Mouse (Mus musculus): Measurements from ENCODE around the gene Gtf2h4. TPM values are rescaled to one million over a fixed set of nuclear protein-coding genes. Genes with fewer than 3 reads are reported as not detected.

Gene Gtf2h4
- polyA plus RNA-seq, 1 experiment from 2014 or later, result 39.3 TPM

DNA sequence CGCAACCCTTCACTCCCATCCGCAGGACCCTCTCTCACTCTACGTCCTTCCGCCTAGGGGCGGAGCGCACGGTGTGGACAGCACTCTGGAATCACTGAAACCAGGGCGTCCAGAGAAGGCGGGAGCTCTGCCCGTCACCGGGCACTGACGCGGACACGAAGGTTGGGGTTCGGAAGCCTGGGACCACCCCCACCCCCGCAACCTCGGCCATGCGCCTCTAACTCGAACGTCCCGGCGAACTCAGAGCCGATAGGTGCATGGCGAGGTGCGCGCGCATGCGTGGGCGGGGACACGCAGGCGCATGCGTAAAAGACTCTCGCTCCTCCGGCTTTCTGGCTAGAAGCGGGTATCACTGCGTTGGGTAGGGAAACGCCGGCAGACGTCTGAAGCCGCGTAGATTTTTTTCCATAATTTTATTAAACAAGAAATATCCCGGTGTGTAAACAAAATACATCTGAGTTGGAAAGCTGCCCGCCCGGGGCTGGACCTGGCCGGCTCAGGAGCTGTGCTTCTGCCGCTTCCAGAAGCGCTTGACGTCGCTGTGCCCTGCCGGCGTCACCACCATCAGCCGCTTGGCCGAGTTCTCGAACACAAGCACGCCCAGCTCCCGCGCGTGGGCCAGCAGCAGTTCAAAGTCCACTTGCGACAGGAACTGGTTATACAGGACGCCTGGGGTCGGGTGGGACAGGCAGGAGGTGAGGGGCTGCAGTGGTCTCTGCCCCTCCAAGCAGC is 6.0 kb downstream of the Gtf2h4 start, which contains the start of gene Vars2:
Gene Vars2 (minus strand): TSS at position 259 of the 732 bp plus-strand sequence.
- peak within 1 kb of the TSS; percentile 67 for H3K4me3 ChIP-seq (ENCODE audit: low read depth, low read length)
- peak within 1 kb of the TSS; percentile 84 for H3K9ac ChIP-seq (ENCODE audit: low read length)
- H3K9me3 ChIP-seq (ENCODE audit: control insufficient read depth, low read length), result no peaks in the 10 kb centered on the region
- DNase-seq (ENCODE audit: low spot score, missing footprints) (peak; percentile 100), ATAC-seq (ENCODE audit: low FRiP score) (peak; percentile 91)
- H3K36me3 ChIP-seq (ENCODE audit: control insufficient read depth, insufficient read depth, low read length), result peaks cover 3% of the 10 kb centered on the region
- H3K27me3 ChIP-seq (ENCODE audit: control insufficient read depth, insufficient read depth, low read length), result no peaks in the 10 kb centered on the region
- H3K27ac ChIP-seq (ENCODE audit: low read depth, low read length), result peak within 1 kb of the TSS; percentile 82
- peaks cover 9% of the 10 kb centered on the region for H3K4me1 ChIP-seq (ENCODE audit: control insufficient read depth, insufficient read depth, low read length)
- peak within 1 kb of the TSS; percentile 95 for H3K4me2 ChIP-seq
- WGBS, result under 1% methylated on average over 61 of the region's 61 CpGs

DNA sequence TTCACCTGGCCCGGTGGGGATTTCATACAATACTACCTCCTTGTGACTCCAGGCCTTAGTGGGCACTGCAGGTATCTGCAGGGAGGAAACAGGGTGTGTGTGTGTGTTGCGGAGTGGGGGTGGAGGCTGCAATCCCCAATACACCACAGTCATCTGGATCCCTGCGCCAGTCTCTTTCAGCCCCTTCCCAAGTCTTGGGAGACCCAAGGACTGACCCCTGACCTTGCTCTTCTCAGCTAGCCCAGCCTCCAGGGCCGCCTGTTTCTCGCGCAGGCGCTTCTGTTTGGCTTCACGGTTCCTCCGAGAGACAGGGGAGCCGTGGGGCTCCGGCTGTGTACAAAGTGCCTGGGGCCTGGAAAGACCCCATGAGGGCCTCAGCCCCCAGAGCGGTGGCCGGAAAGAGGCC is 6.7 kb downstream of the Gtf2h4 start:
- Histone ChIP-seq H3K4me3 (ENCODE audit: low read depth, low read length) (peak overlapping the region; percentile 67), H3K4me2 (peak overlapping the region; percentile 95), H3K36me3 (ENCODE audit: control insufficient read depth, insufficient read depth, low read length) (peaks cover 3% of the 10 kb centered on the region), H3K9me3 (ENCODE audit: control insufficient read depth, low read length) (no peaks in the 10 kb centered on the region), H3K27me3 (ENCODE audit: control insufficient read depth, insufficient read depth, low read length) (no peaks in the 10 kb centered on the region), H3K27ac (ENCODE audit: low read depth, low read length) (peak overlapping the region; percentile 82), H3K4me1 (ENCODE audit: control insufficient read depth, insufficient read depth, low read length) (peaks cover 9% of the 10 kb centered on the region), H3K9ac (ENCODE audit: low read length) (peak overlapping the region; percentile 84)
- DNase-seq (ENCODE audit: low spot score, missing footprints) (no peak), ATAC-seq (ENCODE audit: low FRiP score) (no peak; the same call in none of the 2 replicates)
- WGBS, result 5% methylated on average over 13 of the region's 13 CpGs

DNA sequence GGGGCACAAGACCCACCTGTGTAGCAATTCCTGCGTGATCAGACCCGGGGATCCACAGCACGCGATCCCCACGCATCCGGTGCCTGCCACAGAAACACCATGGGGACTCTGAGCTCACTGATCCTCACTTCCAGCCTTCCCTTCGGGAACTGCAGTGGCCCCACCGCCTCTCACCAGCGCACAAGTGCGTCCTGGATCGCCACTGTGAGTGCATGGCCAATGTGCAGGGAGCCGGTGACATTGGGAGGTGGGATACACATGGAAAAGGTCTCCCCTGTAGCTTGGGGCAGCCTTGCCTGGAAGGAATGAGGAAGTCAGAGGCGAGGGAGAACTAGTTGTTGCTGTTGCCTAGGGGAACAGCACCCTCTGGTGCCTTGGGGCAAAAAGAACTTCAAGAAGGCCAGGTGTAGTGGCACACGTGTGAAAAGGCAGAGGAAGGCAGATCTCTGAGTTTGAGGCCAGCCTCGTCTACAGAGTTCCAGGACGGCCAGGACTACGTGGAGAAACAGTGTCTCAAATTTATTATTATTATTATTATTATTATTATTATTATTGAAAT is 7.5 kb downstream of the Gtf2h4 start:
- Histone ChIP-seq H3K4me2 (peak overlapping the region; percentile 95; the same call in 1 of the 2 replicates), H3K4me3 (ENCODE audit: low read depth, low read length) (no peak overlapping the region), H3K27ac (ENCODE audit: low read depth, low read length) (no peak overlapping the region), H3K9ac (ENCODE audit: low read length) (no peak overlapping the region), H3K27me3 (ENCODE audit: control insufficient read depth, insufficient read depth, low read length) (no peaks in the 10 kb centered on the region), H3K4me1 (ENCODE audit: control insufficient read depth, insufficient read depth, low read length) (peaks cover 9% of the 10 kb centered on the region), H3K36me3 (ENCODE audit: control insufficient read depth, insufficient read depth, low read length) (peaks cover 3% of the 10 kb centered on the region), H3K9me3 (ENCODE audit: control insufficient read depth, low read length) (no peaks in the 10 kb centered on the region)
- no peak for DNase-seq (ENCODE audit: low spot score, missing footprints)
- 85% methylated on average over 17 of the region's 17 CpGs for WGBS
- no peak for ATAC-seq (ENCODE audit: low FRiP score)

DNA sequence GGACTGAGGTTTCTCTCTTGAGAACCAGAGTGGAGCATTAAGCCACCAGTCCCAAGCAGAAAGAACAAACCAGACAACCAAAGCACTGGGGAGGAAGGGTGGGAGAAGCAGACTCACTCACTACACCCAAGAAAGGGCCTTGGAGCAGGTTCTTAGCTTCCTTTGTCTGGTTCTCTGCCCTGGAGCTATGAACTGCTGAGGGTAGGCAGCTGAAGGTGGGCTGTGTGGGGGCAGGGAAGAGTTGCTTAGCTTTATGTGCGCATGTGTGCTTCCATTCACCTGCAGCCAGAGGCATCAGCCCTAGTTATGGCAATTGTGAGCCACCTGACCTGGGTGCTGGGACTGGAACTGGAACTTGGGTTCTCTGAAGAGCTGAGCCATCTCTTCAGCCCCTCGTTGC is 20.5 kb downstream of the Gtf2h4 start:
- H3K9me3 ChIP-seq (ENCODE audit: control insufficient read depth, low read length), result no peaks in the 10 kb centered on the region
- H3K9ac ChIP-seq (ENCODE audit: low read length), result no peak overlapping the region
- DNase-seq (ENCODE audit: low spot score, missing footprints) (no peak), ATAC-seq (ENCODE audit: low FRiP score) (no peak)
- H3K27me3 ChIP-seq (ENCODE audit: control insufficient read depth, insufficient read depth, low read length), result no peaks in the 10 kb centered on the region
- no peak overlapping the region for H3K4me2 ChIP-seq
- no peaks in the 10 kb centered on the region for H3K4me1 ChIP-seq (ENCODE audit: control insufficient read depth, insufficient read depth, low read length)
- no peak overlapping the region for H3K4me3 ChIP-seq (ENCODE audit: low read depth, low read length)
- H3K27ac ChIP-seq (ENCODE audit: low read depth, low read length), result no peak overlapping the region
- H3K36me3 ChIP-seq (ENCODE audit: control insufficient read depth, insufficient read depth, low read length), result peaks cover 3% of the 10 kb centered on the region
- WGBS, result 77% methylated on average over 2 of the region's 2 CpGs

DNA sequence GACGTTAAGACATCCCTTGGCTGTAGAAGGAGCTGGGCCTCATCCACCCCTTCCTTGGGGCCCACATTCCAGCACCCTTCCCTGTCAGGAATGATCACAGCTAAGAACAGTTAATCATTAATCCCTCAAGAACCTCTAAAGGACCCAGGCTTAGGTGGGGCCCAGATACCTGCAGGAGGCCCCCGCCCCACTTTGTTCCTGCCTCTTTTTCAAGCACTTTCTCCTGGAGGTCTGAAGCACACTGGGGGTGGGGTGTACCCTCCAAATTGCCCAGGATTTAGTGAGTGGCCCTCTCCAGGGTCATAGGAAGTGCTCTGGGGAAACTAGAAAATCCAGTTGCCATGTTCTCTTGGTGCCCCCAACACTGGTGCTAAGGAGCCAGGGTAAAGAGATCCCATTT is 24.1 kb downstream of the Gtf2h4 start:
- Histone ChIP-seq H3K27ac (ENCODE audit: low read depth, low read length) (no peak overlapping the region), H3K9me3 (ENCODE audit: control insufficient read depth, low read length) (no peaks in the 10 kb centered on the region), H3K4me3 (ENCODE audit: low read depth, low read length) (no peak overlapping the region), H3K4me1 (ENCODE audit: control insufficient read depth, insufficient read depth, low read length) (no peaks in the 10 kb centered on the region), H3K9ac (ENCODE audit: low read length) (no peak overlapping the region), H3K4me2 (no peak overlapping the region), H3K36me3 (ENCODE audit: control insufficient read depth, insufficient read depth, low read length) (no peaks in the 10 kb centered on the region), H3K27me3 (ENCODE audit: control insufficient read depth, insufficient read depth, low read length) (no peaks in the 10 kb centered on the region)
- no peak for DNase-seq (ENCODE audit: low spot score, missing footprints)
- 74% methylated on average over 2 of the region's 2 CpGs for WGBS
- ATAC-seq (ENCODE audit: low FRiP score), result no peak

DNA sequence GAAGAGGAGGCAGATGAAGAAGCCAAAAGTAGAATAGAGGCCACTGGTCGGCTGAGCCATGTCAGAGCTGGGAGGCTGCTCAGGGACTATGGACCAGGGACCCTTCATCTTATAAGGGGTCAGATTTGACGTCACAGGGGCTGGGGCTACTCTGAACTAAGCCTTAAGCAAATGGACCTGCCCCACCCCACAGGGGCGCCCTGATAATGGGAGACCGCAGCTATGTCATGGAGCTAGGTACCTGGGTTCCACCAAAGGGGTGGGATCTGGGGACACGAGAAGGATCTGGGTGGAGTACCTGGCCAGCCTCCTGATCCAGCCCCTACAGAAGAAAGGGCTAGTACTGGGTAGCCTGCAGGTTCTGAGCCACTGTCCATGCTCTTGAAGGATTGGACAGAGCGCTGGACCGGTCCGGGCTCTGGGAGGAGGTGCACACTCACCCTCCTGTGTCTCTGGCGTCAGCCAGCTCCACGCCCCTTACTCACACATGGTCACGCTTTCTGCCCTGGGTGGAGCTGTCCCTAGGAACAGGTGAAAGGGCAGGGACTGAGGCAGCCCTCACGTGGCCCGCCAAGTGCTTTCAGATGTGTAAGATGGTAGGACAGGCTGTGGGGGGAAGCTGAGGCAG is 29.8 kb downstream of the Gtf2h4 start, which contains the start of gene Mucl3:
Gene Mucl3 (minus strand): TSS at position 87 of the 628 bp plus-strand sequence.
- no peaks in the 10 kb centered on the region for H3K9me3 ChIP-seq (ENCODE audit: control insufficient read depth, low read length)
- ATAC-seq (ENCODE audit: low FRiP score) (no peak), DNase-seq (ENCODE audit: low spot score, missing footprints) (no peak)
- H3K27me3 ChIP-seq (ENCODE audit: control insufficient read depth, insufficient read depth, low read length), result no peaks in the 10 kb centered on the region
- H3K4me3 ChIP-seq (ENCODE audit: low read depth, low read length), result no peak within 1 kb of the TSS
- H3K4me2 ChIP-seq, result no peak within 1 kb of the TSS
- H3K27ac ChIP-seq (ENCODE audit: low read depth, low read length), result no peak within 1 kb of the TSS
- H3K36me3 ChIP-seq (ENCODE audit: control insufficient read depth, insufficient read depth, low read length), result no peaks in the 10 kb centered on the region
- H3K9ac ChIP-seq (ENCODE audit: low read length), result no peak within 1 kb of the TSS
- H3K4me1 ChIP-seq (ENCODE audit: control insufficient read depth, insufficient read depth, low read length), result no peaks in the 10 kb centered on the region
- 77% methylated on average over 13 of the region's 13 CpGs for WGBS

DNA sequence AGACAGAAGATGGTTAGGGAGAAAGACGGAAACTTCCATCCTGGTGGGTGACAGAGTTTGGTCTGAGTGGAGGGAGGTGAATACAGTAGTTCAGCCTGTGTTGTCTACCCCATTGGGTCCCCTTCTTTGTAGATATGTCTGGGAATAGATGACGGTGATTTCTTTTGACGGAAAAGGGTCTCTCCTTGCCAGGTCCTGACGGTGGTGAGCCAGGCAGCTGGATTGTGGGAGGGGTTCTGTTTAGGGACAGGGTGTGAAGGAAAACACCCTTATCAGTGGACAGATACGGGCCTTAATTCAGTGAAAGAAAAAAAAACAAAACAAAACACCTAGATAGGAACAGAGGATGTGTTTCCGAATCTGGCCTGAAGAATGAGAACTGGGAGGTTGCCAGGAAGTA is 34.2 kb downstream of the Gtf2h4 start:
- no peak overlapping the region for H3K9ac ChIP-seq (ENCODE audit: low read length)
- ATAC-seq (ENCODE audit: low FRiP score) (no peak), DNase-seq (ENCODE audit: low spot score, missing footprints) (no peak)
- no peaks in the 10 kb centered on the region for H3K4me1 ChIP-seq (ENCODE audit: control insufficient read depth, insufficient read depth, low read length)
- H3K27me3 ChIP-seq (ENCODE audit: control insufficient read depth, insufficient read depth, low read length), result no peaks in the 10 kb centered on the region
- no peaks in the 10 kb centered on the region for H3K36me3 ChIP-seq (ENCODE audit: control insufficient read depth, insufficient read depth, low read length)
- H3K4me3 ChIP-seq (ENCODE audit: low read depth, low read length), result no peak overlapping the region
- no peaks in the 10 kb centered on the region for H3K9me3 ChIP-seq (ENCODE audit: control insufficient read depth, low read length)
- H3K27ac ChIP-seq (ENCODE audit: low read depth, low read length), result no peak overlapping the region
- WGBS, result 84% methylated on average over 6 of the region's 6 CpGs
- no peak overlapping the region for H3K4me2 ChIP-seq

DNA sequence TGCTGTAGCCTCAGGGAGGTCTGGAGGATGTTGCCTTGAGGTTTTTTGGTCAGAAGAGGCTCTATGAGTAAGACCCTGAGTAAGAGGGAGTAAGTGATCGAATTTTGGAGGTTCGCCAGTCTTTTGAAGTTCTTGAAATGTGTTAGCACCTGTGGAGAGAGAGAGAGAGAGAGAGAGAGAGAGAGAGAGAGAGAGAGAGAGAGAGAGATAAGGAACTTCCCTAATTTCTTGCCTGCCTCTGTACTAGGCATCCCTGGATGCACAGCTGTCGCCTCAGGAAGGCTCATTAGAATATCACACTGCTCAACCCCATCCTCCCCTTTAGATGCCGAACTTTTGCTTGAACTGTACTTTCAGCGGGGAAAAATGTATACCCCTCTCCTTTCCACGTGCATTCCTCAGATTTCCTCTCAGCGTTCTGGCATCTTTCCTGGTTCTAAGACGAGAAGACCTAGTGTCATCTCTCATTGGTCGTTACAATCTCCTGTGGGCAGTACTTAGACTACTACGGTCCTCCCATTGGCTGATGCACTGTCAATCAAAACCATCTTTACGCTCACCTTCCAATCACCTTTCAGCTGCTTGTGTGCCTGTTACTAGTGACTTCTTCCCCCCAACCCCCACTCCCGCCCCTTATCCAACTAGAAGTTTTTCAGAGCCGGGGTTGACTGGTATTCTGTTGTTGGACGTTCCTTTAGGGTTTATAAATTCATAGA is 34.9 kb downstream of the Gtf2h4 start:
- Histone ChIP-seq H3K27ac (ENCODE audit: low read depth, low read length) (no peak overlapping the region), H3K9ac (ENCODE audit: low read length) (no peak overlapping the region), H3K9me3 (ENCODE audit: control insufficient read depth, low read length) (no peaks in the 10 kb centered on the region), H3K36me3 (ENCODE audit: control insufficient read depth, insufficient read depth, low read length) (no peaks in the 10 kb centered on the region), H3K4me3 (ENCODE audit: low read depth, low read length) (no peak overlapping the region), H3K27me3 (ENCODE audit: control insufficient read depth, insufficient read depth, low read length) (no peaks in the 10 kb centered on the region), H3K4me2 (0 out of 2 replicates have a peak overlapping the region, but pooled peaks have one; percentile 1), H3K4me1 (ENCODE audit: control insufficient read depth, insufficient read depth, low read length) (no peaks in the 10 kb centered on the region)
- DNase-seq (ENCODE audit: low spot score, missing footprints) (peak; percentile 93), ATAC-seq (ENCODE audit: low FRiP score) (peak; percentile 83)
- WGBS, result 26% methylated on average over 14 of the region's 14 CpGs

All from midbrain, embryonic 11.5 days (tissue).